Comparison of ENCODE assay signal across 7 mouse cellular contexts in genomic region chr8:92817928-92818818, GRCm38 (mm10). TPM values are rescaled to one million over a fixed set of nuclear protein-coding genes. Genes with fewer than 3 reads are reported as not detected.
A peak's percentile ranks its signal among the peaks of the same experiment; 100 is the strongest.
DNase-seq lines count a peak whose midpoint lies in the region; ATAC-seq and TF ChIP-seq lines count a peak whose summit lies in the region.

No protein-coding gene starts in this region.

- peak; percentile 45 for ATAC-seq in embryonic facial prominence, embryonic 13.5 days (ENCODE audit: insufficient number of reproducible peaks, insufficient read depth, low FRiP score, low TSS enrichment, low read depth)
- peak; percentile 76 for ATAC-seq in limb, embryonic 11.5 days (ENCODE audit: insufficient number of reproducible peaks, low FRiP score, low TSS enrichment, low read depth)
- ATAC-seq in midbrain, embryonic 16.5 days, result peak; percentile 90

- H3K9ac ChIP-seq in embryonic facial prominence, embryonic 13.5 days, result no peak overlapping the region
- no peak overlapping the region for H3K9ac ChIP-seq in heart, adult 2 months (ENCODE audit: low read depth, low read length)
- H3K9ac ChIP-seq in limb, embryonic 11.5 days (ENCODE audit: low read length), result no peak overlapping the region
- no peak overlapping the region for H3K9ac ChIP-seq in midbrain, embryonic 16.5 days (ENCODE audit: low read depth, low read length)

- TF ChIP-seq POLR2A in bone marrow, adult 2 months (IDR thresholded peaks at IDR 0.05; ENCODE audit: borderline replicate concordance, control insufficient read depth, low read depth, low read length), result no peak
- TF ChIP-seq POLR2A in heart, adult 2 months (IDR thresholded peaks at IDR 0.05; ENCODE audit: insufficient read depth, low read depth, low read length), result no peak
- TF ChIP-seq POLR2A in spleen, adult 2 months (IDR thresholded peaks at IDR 0.05; ENCODE audit: low read depth, low read length), result no peak

- H3K4me3 ChIP-seq in bone marrow, adult 2 months (replicated peaks; ENCODE audit: control insufficient read depth, low read depth, low read length), result no peak overlapping the region
- H3K4me3 ChIP-seq in embryonic facial prominence, embryonic 13.5 days, result no peak overlapping the region
- no peak overlapping the region for H3K4me3 ChIP-seq in heart, adult 2 months
- no peak overlapping the region for H3K4me3 ChIP-seq in limb, embryonic 11.5 days (ENCODE audit: low read depth, low read length)
- no peak overlapping the region for H3K4me3 ChIP-seq in midbrain, embryonic 16.5 days (ENCODE audit: low read depth, low read length)
- H3K4me3 ChIP-seq in spleen, adult 2 months (ENCODE audit: extremely low read depth, insufficient read depth, insufficient read length), result no peak overlapping the region

- 19% methylated on average over 6 of the region's 6 CpGs for WGBS in bone marrow, adult 2 months
- 26% methylated on average over 6 of the region's 6 CpGs for WGBS in embryonic facial prominence, embryonic 13.5 days
- WGBS in heart, adult 2 months, result 29% methylated on average over 6 of the region's 6 CpGs
- 24% methylated on average over 6 of the region's 6 CpGs for WGBS in limb, embryonic 11.5 days
- 22% methylated on average over 6 of the region's 6 CpGs for WGBS in midbrain, embryonic 16.5 days
- WGBS in spleen, adult 2 months, result 16% methylated on average over 6 of the region's 6 CpGs

- DNase-seq in heart, adult 2 months, result peak; percentile 88 to 93
- peak; percentile 74 to 86 for DNase-seq in kidney, adult 8-10 months
- DNase-seq in limb, embryonic 11.5 days (ENCODE audit: low spot score), result peak; percentile 96
- peak; percentile 41 to 56 for DNase-seq in spleen, adult 2 months (ENCODE audit: low read depth in 1 of 2, low spot score in 2 of 2)

- H3K4me2 ChIP-seq in embryonic facial prominence, embryonic 13.5 days, result no peak overlapping the region
- H3K4me2 ChIP-seq in limb, embryonic 11.5 days (ENCODE audit: low read depth, severe bottlenecking), result no peak overlapping the region
- H3K4me2 ChIP-seq in midbrain, embryonic 16.5 days (ENCODE audit: low read length), result no peak overlapping the region

- peaks cover 5% of the 10 kb centered on the region; the same call in 1 of the 2 replicates for H3K27me3 ChIP-seq in embryonic facial prominence, embryonic 13.5 days
- no peaks in the 10 kb centered on the region for H3K27me3 ChIP-seq in heart, adult 2 months (ENCODE audit: control insufficient read depth, insufficient read depth, low read length)
- no peaks in the 10 kb centered on the region for H3K27me3 ChIP-seq in limb, embryonic 11.5 days (ENCODE audit: control insufficient read depth, insufficient read depth, low read length)
- no peaks in the 10 kb centered on the region for H3K27me3 ChIP-seq in midbrain, embryonic 16.5 days (ENCODE audit: control insufficient read depth, insufficient read depth, low read depth, low read length)
- no peaks in the 10 kb centered on the region for H3K27me3 ChIP-seq in spleen, adult 2 months (ENCODE audit: control insufficient read depth, insufficient read depth, low read length)

- H3K4me1 ChIP-seq in bone marrow, adult 2 months (ENCODE audit: control insufficient read depth, insufficient read depth, low read length), result no peaks in the 10 kb centered on the region; the same call in 1 of the 2 replicates
- no peaks in the 10 kb centered on the region for H3K4me1 ChIP-seq in embryonic facial prominence, embryonic 13.5 days
- H3K4me1 ChIP-seq in heart, adult 2 months (ENCODE audit: control insufficient read depth, insufficient read depth, low read length), result peaks cover 1% of the 10 kb centered on the region; the same call in 1 of the 2 replicates
- no peaks in the 10 kb centered on the region for H3K4me1 ChIP-seq in limb, embryonic 11.5 days (ENCODE audit: control insufficient read depth, insufficient read depth, low read length)
- no peaks in the 10 kb centered on the region for H3K4me1 ChIP-seq in midbrain, embryonic 16.5 days (ENCODE audit: control insufficient read depth, insufficient read depth, low read length)
- H3K4me1 ChIP-seq in spleen, adult 2 months (ENCODE audit: control insufficient read depth, insufficient read depth, insufficient read length), result no peaks in the 10 kb centered on the region

- no peaks in the 10 kb centered on the region for H3K36me3 ChIP-seq in embryonic facial prominence, embryonic 13.5 days
- H3K36me3 ChIP-seq in heart, adult 2 months (ENCODE audit: control insufficient read depth, insufficient read depth, low read length), result no peaks in the 10 kb centered on the region
- H3K36me3 ChIP-seq in limb, embryonic 11.5 days (ENCODE audit: control insufficient read depth, insufficient read depth, low read length), result no peaks in the 10 kb centered on the region
- H3K36me3 ChIP-seq in midbrain, embryonic 16.5 days (ENCODE audit: control insufficient read depth, insufficient read depth, low read length), result no peaks in the 10 kb centered on the region
- no peaks in the 10 kb centered on the region for H3K36me3 ChIP-seq in spleen, adult 2 months (ENCODE audit: control insufficient read depth, insufficient read depth, low read length)

- H3K27ac ChIP-seq in bone marrow, adult 2 months (ENCODE audit: control insufficient read depth, insufficient read depth, low read depth, low read length, poor library complexity), result no peak overlapping the region
- H3K27ac ChIP-seq in embryonic facial prominence, embryonic 13.5 days, result no peak overlapping the region
- H3K27ac ChIP-seq in heart, adult 2 months, result no peak overlapping the region
- no peak overlapping the region for H3K27ac ChIP-seq in limb, embryonic 11.5 days (replicated peaks; ENCODE audit: low read depth, low read length)
- H3K27ac ChIP-seq in midbrain, embryonic 16.5 days (ENCODE audit: low read length), result no peak overlapping the region
- H3K27ac ChIP-seq in spleen, adult 2 months (ENCODE audit: insufficient read depth, low read length), result no peak overlapping the region

- no peaks in the 10 kb centered on the region for H3K9me3 ChIP-seq in embryonic facial prominence, embryonic 13.5 days
- H3K9me3 ChIP-seq in limb, embryonic 11.5 days (ENCODE audit: control insufficient read depth, low read length), result no peaks in the 10 kb centered on the region
- no peaks in the 10 kb centered on the region for H3K9me3 ChIP-seq in midbrain, embryonic 16.5 days (replicated peaks; ENCODE audit: control insufficient read depth, low read length, poor library complexity, severe bottlenecking)

- intact Hi-C loops in heart, adult 2 months (cut with DNase I), result loop anchor here (1.0 kb wide), 2 partner anchors 65 to 179 kb away; no protein-coding TSS in a partner anchor

- TF ChIP-seq EP300 in heart, adult 2 months (IDR thresholded peaks at IDR 0.05; ENCODE audit: insufficient read depth, low read depth, low read length), result peak; percentile 99

- TF ChIP-seq CTCF in bone marrow, adult 2 months (IDR thresholded peaks at IDR 0.05; ENCODE audit: control insufficient read depth, insufficient read depth, low read length), result peak; percentile 99
- TF ChIP-seq CTCF in heart, adult 2 months (IDR thresholded peaks at IDR 0.05), result no peak; the same call in 1 of the 2 replicates
- TF ChIP-seq CTCF in spleen, adult 2 months (IDR thresholded peaks at IDR 0.05; ENCODE audit: extremely low read depth, insufficient read depth, insufficient read length, insufficient replicate concordance), result peak; percentile 94

- H3K79me2 ChIP-seq in heart, adult 2 months (replicated peaks; ENCODE audit: control insufficient read depth, insufficient read depth, low read length), result no peaks in the 10 kb centered on the region

RNA-seq across cellular contexts. Expression of gene Mmp2, which starts 8.9 kb away (rescaled TPM):
- polyA plus RNA-seq in bone marrow, adult 2 months (2011; ENCODE audit: insufficient read depth, insufficient read length, low replicate concordance, missing spikeins), result 3.0 and 9.6 TPM in 2 replicates
- polyA plus RNA-seq in embryonic facial prominence, embryonic 13.5 days (2015; fragmentation: Nextera tagmentation; extraction: Ambion mirVana), result 256 and 306 TPM in 2 replicates
- 10 to 100 TPM; 53.9 to 70.9 TPM for total RNA-seq in heart, adult 2 months (2021)
- polyA plus RNA-seq in heart, adult 2 months (2012; rRNA removed), result 67.4 and 113 TPM in 2 replicates
- 237 and 252 TPM in 2 replicates for polyA plus RNA-seq in limb, embryonic 11.5 days (2014; fragmentation: Nextera tagmentation; extraction: Ambion mirVana)
- 17.7 and 17.8 TPM in 2 replicates for polyA plus RNA-seq in midbrain, embryonic 16.5 days (2015; fragmentation: Nextera tagmentation; extraction: Ambion mirVana)
- polyA plus RNA-seq in spleen, adult 2 months (2012; rRNA removed), result 14.2 and 18.3 TPM in 2 replicates

RNA-seq across cellular contexts. Expression of gene Lpcat2, which starts 37.0 kb away (rescaled TPM):
- polyA plus RNA-seq in bone marrow, adult 2 months (2011; ENCODE audit: insufficient read depth, insufficient read length, low replicate concordance, missing spikeins), result 8.1 and 14.8 TPM in 2 replicates
- polyA plus RNA-seq in embryonic facial prominence, embryonic 13.5 days (2015; fragmentation: Nextera tagmentation; extraction: Ambion mirVana), result 8.5 and 9.4 TPM in 2 replicates
- 1 to 10 TPM in 1 of 2 experiments, under 1 TPM in 1; 0.89 to 1.4 TPM for total RNA-seq in heart, adult 2 months (2021)
- polyA plus RNA-seq in heart, adult 2 months (2012; rRNA removed), result 0.72 and 1.1 TPM in 2 replicates
- polyA plus RNA-seq in limb, embryonic 11.5 days (2014; fragmentation: Nextera tagmentation; extraction: Ambion mirVana), result 8.5 and 9.8 TPM in 2 replicates
- polyA plus RNA-seq in midbrain, embryonic 16.5 days (2015; fragmentation: Nextera tagmentation; extraction: Ambion mirVana), result 8.5 and 10.4 TPM in 2 replicates
- 9.2 and 11.2 TPM in 2 replicates for polyA plus RNA-seq in spleen, adult 2 months (2012; rRNA removed)
